Mouse (Mus musculus) embryonic fibroblast, embryonic 13.5 days (primary cell): ENCODE results near the gene Asgr2. TPM values are rescaled to one million over a fixed set of nuclear protein-coding genes. Genes with fewer than 3 reads are reported as not detected.
A peak's percentile ranks its signal among the peaks of the same experiment; 100 is the strongest.

Source experiments
- H3K27ac ChIP-seq: 2 replicates; pipeline ENCODE4 v1.5.1; 2012; ENCODE audit warnings: low read length, control low read depth, inconsistent platforms; ENCODE audit not compliant: insufficient read depth
- H3K4me1 ChIP-seq: 2 replicates; pipeline ENCODE4 v1.6.1; 2011; ENCODE audit warnings: low read length; ENCODE audit not compliant: control insufficient read depth, insufficient read depth
- H3K4me3 ChIP-seq: 2 replicates; pipeline ENCODE4 v1.5.1; 2011; ENCODE audit warnings: mild to moderate bottlenecking, control low read depth, low read length; ENCODE audit not compliant: insufficient read depth
- CTCF ChIP-seq: IDR thresholded peaks from 2 replicates; pipeline ENCODE4 v1.5.1; 2011; ENCODE audit warnings: mild to moderate bottlenecking, control low read depth, low read length, moderate library complexity, borderline replicate concordance; ENCODE audit not compliant: insufficient read depth
- POLR2A ChIP-seq: IDR thresholded peaks from 2 replicates; pipeline ENCODE4 v1.6.1; 2011; ENCODE audit warnings: low read depth, mild to moderate bottlenecking, control low read depth, low read length, moderate library complexity
- polyA plus RNA-seq: library from polyadenylated mRNA; stranded (reverse); fragments of >200 nt; gene quantifications from 2 replicates; pipeline ENCODE4 v1.2.4, GENCODE M21; 2011; ENCODE audit warnings: low read depth; ENCODE audit not compliant: missing spikeins, insufficient read length

The Asgr2 gene
- polyA plus RNA-seq, 1 experiment, result not detected

DNA sequence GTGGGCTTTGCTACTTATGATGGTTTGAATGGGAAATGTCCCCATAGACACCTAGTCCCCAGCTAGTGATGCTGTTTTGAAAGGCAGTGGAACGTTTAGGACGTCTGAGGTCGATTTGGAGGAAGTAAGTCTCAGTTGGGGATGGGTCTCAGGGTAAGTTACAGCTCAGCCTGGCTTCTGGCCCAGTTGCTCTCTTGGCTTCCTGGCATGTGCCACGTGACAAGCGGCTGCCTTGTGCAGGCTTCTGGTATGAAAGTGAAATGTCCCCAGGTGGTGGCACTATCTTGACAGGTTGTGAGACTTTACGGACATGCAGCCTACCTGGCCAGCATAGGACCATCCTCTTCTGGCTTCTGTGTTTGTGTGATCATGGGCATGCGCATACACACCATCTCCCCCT, 12.5 kb upstream of the Asgr2 start:
- no peak overlapping the region for H3K27ac ChIP-seq
- 0 out of 2 replicates have a peak, but pooled peaks cover 2% of the 10 kb centered on the region for H3K4me1 ChIP-seq
- no peak for TF ChIP-seq CTCF
- no peak for TF ChIP-seq POLR2A
- H3K4me3 ChIP-seq, result no peak overlapping the region

DNA sequence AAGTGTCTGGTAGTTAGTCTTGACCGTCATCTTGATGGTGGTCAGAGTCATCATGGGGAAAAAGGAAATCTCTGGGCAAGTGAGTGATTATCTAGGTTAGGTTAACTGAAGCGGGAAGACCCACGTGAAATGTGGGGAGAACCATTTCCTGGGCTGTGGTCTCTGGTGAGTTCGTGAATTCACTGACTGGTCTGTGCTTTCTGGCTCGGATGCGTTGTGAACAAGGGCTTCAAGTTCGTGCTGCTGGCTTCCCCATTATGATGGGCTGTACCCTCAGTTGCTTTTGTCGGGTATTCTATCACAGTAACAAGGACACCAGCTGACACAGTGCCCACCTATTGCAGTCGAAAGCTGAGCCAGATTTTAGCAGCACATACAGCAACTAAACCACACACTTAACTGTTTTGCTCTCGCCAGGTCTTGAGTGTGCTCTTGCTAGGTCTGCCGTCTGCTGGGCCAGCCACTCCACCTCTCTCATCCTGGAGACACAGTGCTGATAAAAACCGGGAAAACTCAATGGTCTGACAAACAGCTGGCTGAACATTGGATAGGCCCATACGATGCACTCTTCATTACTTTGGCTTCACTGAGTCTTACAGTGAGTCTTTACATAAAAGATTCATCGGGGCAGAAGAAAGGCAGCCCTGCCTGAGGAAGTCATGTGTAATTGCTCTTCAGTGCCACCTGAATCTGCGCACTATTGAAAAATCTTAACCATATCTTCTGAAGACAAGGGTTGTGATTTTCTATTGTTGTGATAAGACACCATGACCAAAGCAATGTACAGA, 11.4 kb upstream of the Asgr2 start:
- Histone ChIP-seq H3K27ac (no peak overlapping the region), H3K4me3 (no peak overlapping the region)

GRCm38 (mm10) chr11:70084563-70084962, 7.9 kb upstream of the Asgr2 start:
- Histone ChIP-seq H3K4me3 (no peak overlapping the region), H3K4me1 (0 out of 2 replicates have a peak, but pooled peaks cover 2% of the 10 kb centered on the region), H3K27ac (no peak overlapping the region)
- no peak for TF ChIP-seq POLR2A
- TF ChIP-seq CTCF, result no peak

More for the DNA sequence above, 11.4 kb upstream of the Asgr2 start:
- TF ChIP-seq POLR2A (no peak), CTCF (no peak)
- 0 out of 2 replicates have a peak, but pooled peaks cover 2% of the 10 kb centered on the region for H3K4me1 ChIP-seq

- Histone ChIP-seq H3K27ac (no peak overlapping the region), H3K4me3 (no peak overlapping the region), H3K4me1 (no peaks in the 10 kb centered on the region)
- no peak for TF ChIP-seq POLR2A
- TF ChIP-seq CTCF, result no peak
Observed at GRCm38 (mm10) chr11:70097396-70097795, 5.0 kb downstream of the Asgr2 start.

GRCm38 (mm10) chr11:70099102-70099501, 6.7 kb downstream of the Asgr2 start:
- no peak for TF ChIP-seq CTCF
- no peak for TF ChIP-seq POLR2A
- Histone ChIP-seq H3K4me1 (no peaks in the 10 kb centered on the region), H3K4me3 (no peak overlapping the region), H3K27ac (no peak overlapping the region)

- no peaks in the 10 kb centered on the region for H3K4me1 ChIP-seq
- H3K4me3 ChIP-seq, result no peak overlapping the region
- TF ChIP-seq CTCF, result no peak
- TF ChIP-seq POLR2A, result no peak
- no peak overlapping the region for H3K27ac ChIP-seq
Observed at GRCm38 (mm10) chr11:70099809-70100208, 7.4 kb downstream of the Asgr2 start.

GRCm38 (mm10) chr11:70103701-70104315, 11.4 kb downstream of the Asgr2 start:
- no peaks in the 10 kb centered on the region for H3K4me1 ChIP-seq
- TF ChIP-seq POLR2A (no peak), CTCF (no peak)
- no peak overlapping the region for H3K27ac ChIP-seq
- H3K4me3 ChIP-seq, result no peak overlapping the region

DNA sequence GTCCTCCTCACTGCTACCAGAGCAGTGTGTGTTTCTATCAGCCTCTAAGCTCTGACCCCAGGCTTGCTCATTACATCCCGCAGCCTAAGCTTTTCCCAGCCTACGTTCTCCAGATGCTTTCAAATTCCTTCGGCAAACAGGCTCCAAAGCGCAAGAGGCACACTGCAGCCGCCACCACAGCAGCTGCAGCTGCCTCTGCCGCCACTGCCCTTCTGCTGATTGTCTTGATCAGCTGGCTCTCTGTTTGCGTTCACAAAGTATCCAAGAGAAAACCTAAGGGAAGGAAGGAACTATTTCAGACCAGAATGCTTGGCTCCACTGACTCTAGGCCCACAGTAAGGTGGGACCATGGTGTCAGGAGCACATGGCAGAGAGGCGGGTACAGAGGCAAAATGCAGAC, 14.6 kb downstream of the Asgr2 start:
- Histone ChIP-seq H3K27ac (no peak overlapping the region), H3K4me3 (no peak overlapping the region), H3K4me1 (no peaks in the 10 kb centered on the region)
- TF ChIP-seq CTCF, result no peak
- TF ChIP-seq POLR2A, result no peak

- no peak overlapping the region for H3K4me3 ChIP-seq
- H3K27ac ChIP-seq, result no peak overlapping the region
- peaks cover 3% of the 10 kb centered on the region; the same call in 1 of the 2 replicates for H3K4me1 ChIP-seq
- TF ChIP-seq CTCF (peak; percentile 71; the same call in 1 of the 2 replicates), POLR2A (no peak)
Observed at GRCm38 (mm10) chr11:70110146-70110545, 17.7 kb downstream of the Asgr2 start.

DNA sequence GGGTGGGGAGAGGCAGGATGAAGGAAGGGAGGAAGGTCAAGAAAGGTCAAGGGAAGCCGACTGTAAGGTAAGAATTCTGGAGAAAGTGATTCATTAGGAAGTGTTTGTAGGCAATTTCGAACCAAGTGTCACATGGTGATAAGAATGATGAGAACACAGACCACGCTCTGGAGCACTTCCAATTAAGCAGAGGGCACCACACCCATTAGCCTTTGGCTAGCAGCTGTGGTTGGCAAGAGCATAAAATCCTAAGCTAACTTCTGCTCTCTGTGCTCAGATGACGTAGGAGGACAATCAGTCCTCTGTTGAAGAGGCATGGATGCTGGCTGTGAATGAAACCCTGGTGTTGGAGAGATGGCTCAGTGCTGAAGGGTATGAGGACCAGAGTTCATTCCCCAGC, 22.1 kb downstream of the Asgr2 start:
- TF ChIP-seq POLR2A, result no peak
- TF ChIP-seq CTCF, result no peak
- peaks cover 3% of the 10 kb centered on the region; the same call in 1 of the 2 replicates for H3K4me1 ChIP-seq
- no peak overlapping the region for H3K27ac ChIP-seq
- H3K4me3 ChIP-seq, result no peak overlapping the region

DNA sequence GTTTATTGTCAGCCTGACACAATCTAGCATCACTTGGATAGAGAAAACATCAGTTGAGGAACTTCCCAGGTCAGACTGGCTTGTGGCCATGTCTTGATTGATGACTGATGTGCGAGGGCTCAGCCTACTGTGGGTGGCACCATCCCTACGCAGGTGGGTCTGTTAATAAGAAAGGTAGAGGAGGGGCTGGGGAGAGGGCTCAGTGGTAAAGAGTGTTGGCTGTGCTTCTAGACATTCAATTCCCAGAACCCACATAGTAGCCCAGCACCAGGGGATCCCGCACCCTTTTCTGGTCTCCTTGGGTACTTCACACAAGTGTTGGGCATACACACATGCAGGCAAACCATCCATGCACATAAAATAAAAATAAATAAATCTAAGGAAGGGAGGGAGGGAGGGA, 23.5 kb downstream of the Asgr2 start:
- Histone ChIP-seq H3K4me1 (peaks cover 3% of the 10 kb centered on the region; the same call in 1 of the 2 replicates), H3K4me3 (no peak overlapping the region), H3K27ac (no peak overlapping the region)
- TF ChIP-seq CTCF (no peak), POLR2A (no peak)
